Mouse (Mus musculus) thymus, adult 2 months (tissue): ENCODE data around the gene Tssk4.

Experiments used
- CTCF ChIP-seq: fragments of 200-500 bp; IDR thresholded peaks from 2 replicates; pipeline ENCODE4 v1.5.1; 2012; ENCODE audit warnings: mild to moderate bottlenecking, control low read depth, low read length, moderate library complexity, borderline replicate concordance; ENCODE audit not compliant: control insufficient read depth, poor library complexity, insufficient read depth; ENCODE audit errors: extremely low read depth
- POLR2A ChIP-seq: fragments of 200-500 bp; IDR thresholded peaks from 2 replicates; pipeline ENCODE4 v1.6.1; 2012; ENCODE audit warnings: mild to moderate bottlenecking, low read length, control low read depth, moderate library complexity; ENCODE audit not compliant: control insufficient read depth, poor library complexity, insufficient read depth; ENCODE audit errors: extremely low read depth

- TF ChIP-seq CTCF (no peak), POLR2A (no peak)
Observed at GRCm38 (mm10) chr14:55701131-55701530, 51.1 kb downstream of the Tssk4 start.
